In the genomic region with DNA sequence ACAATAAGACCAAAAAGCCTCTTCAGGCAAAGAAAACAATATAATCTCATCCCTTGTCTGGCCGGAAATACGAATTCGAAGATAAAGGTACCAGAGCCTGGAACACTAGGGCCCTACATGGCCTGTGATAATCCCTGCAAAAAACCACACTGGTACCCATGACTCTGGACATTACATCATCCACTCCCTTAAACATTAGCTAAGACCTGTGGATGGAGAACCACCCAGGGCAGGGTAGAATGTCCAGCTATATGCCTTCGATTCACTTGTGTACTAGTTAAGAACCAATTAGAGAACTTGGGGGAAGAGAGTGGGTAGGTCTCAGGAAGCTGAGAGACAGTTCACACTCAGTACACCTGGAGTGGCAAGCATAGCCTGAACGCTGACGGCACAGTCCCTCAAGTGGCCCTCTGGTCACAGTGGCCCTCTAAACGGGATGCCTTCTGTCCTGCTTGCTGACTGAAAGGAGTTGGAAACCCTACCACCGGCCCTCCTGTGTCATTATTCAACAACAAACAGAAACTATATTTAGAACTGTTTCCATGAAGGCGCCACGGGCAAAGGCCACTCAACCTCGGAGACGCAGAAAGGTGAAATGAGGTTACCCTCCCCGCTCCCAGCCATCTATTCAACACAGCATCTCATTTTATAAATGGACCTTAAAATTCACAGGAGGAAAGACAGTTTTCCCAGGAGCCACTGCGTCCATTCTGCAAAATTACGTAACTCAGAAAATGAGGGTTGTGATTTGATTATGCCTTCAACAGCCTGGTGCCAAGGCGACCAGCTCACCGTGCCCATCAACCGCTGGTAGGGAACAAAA, we compare ENCODE assay signal across 9 mouse cellular contexts.
DNase-seq lines count a peak whose midpoint lies in the region; ATAC-seq and TF ChIP-seq lines count a peak whose summit lies in the region.
"Had no signal": no experiment of that assay in that cellular context is flagged by ENCODE, and none has a peak within 500 bp of the region (broad histone marks: within the 10 kb centered on the region; RNA-seq: fewer than 3 reads in every experiment).

No protein-coding gene starts in this region.

- WGBS in hindbrain, embryonic 14.5 days, result 77% methylated on average over 18 of the region's 18 CpGs
- WGBS in hindbrain, postnatal 0 days, result 75% methylated on average over 18 of the region's 18 CpGs
- WGBS in lung, postnatal 0 days, result 50% methylated on average over 18 of the region's 18 CpGs

- DNase-seq in hindbrain, embryonic 14.5 days (ENCODE audit: low spot score), result no peak
- DNase-seq in hindbrain, postnatal 0 days (ENCODE audit: low spot score), result no peak
- peak; percentile 13 for DNase-seq in gastrocnemius, postnatal 10 days
- peak; percentile 42 to 46 for DNase-seq in heart, postnatal 36 days
- peak; percentile 47 for DNase-seq in lung, postnatal 0 days (ENCODE audit: low spot score)
- no peak for DNase-seq in ovary, postnatal 10 days (ENCODE audit: low spot score)
- DNase-seq in thymus, adult 18-20 months, result no peak
- no peak for DNase-seq in spleen, postnatal 4 days (ENCODE audit: low spot score in 2 of 2)

- no peaks in the 10 kb centered on the region for H3K27me3 ChIP-seq in hindbrain, embryonic 14.5 days (ENCODE audit: control insufficient read depth, insufficient read depth, low read length)
- no peaks in the 10 kb centered on the region for H3K27me3 ChIP-seq in hindbrain, postnatal 0 days (ENCODE audit: insufficient read depth, low read length)
- H3K27me3 ChIP-seq in lung, postnatal 0 days (replicated peaks; ENCODE audit: insufficient read depth, low read length), result no peaks in the 10 kb centered on the region
- H3K27me3 ChIP-seq: hindbrain, embryonic 15.5 days had no signal

- no peak overlapping the region for H3K4me2 ChIP-seq in hindbrain, embryonic 14.5 days (replicated peaks)
- no peak overlapping the region for H3K4me2 ChIP-seq in hindbrain, postnatal 0 days (ENCODE audit: low read depth, low read length)
- H3K4me2 ChIP-seq in lung, postnatal 0 days (replicated peaks; ENCODE audit: low read depth, low read length), result no peak overlapping the region
- H3K4me2 ChIP-seq: hindbrain, embryonic 15.5 days had no signal

- ATAC-seq in hindbrain, embryonic 14.5 days (ENCODE audit: low FRiP score), result no peak
- no peak for ATAC-seq in hindbrain, postnatal 0 days
- peak; percentile 71 for ATAC-seq in lung, postnatal 0 days

- H3K4me3 ChIP-seq in hindbrain, embryonic 14.5 days (replicated peaks; ENCODE audit: low read length), result no peak overlapping the region
- H3K4me3 ChIP-seq in hindbrain, postnatal 0 days (ENCODE audit: low read length), result no peak overlapping the region
- H3K4me3 ChIP-seq in lung, postnatal 0 days (ENCODE audit: low read depth, low read length), result no peak overlapping the region
- H3K4me3 ChIP-seq: hindbrain, embryonic 15.5 days had no signal

- H3K9me3 ChIP-seq in hindbrain, embryonic 14.5 days (ENCODE audit: control insufficient read depth, low read length), result no peaks in the 10 kb centered on the region
- no peaks in the 10 kb centered on the region for H3K9me3 ChIP-seq in hindbrain, postnatal 0 days (ENCODE audit: low read length)
- H3K9me3 ChIP-seq in lung, postnatal 0 days (ENCODE audit: low read length), result no peaks in the 10 kb centered on the region
- H3K9me3 ChIP-seq: hindbrain, embryonic 15.5 days had no signal

- H3K27ac ChIP-seq in hindbrain, embryonic 14.5 days, result peak overlapping the region; percentile 20; the same call in 1 of the 2 replicates
- no peak overlapping the region for H3K27ac ChIP-seq in hindbrain, postnatal 0 days
- no peak overlapping the region for H3K27ac ChIP-seq in lung, postnatal 0 days (ENCODE audit: low read length)
- H3K27ac ChIP-seq: hindbrain, embryonic 15.5 days had no signal

- intact Hi-C loops in heart, postnatal 36 days (cut with DNase I), result no loop called here

- no peak overlapping the region for H3K9ac ChIP-seq in hindbrain, embryonic 14.5 days
- no peak overlapping the region for H3K9ac ChIP-seq in hindbrain, postnatal 0 days (replicated peaks; ENCODE audit: low read length)
- H3K9ac ChIP-seq in lung, postnatal 0 days (replicated peaks; ENCODE audit: low read depth), result no peak overlapping the region
- H3K9ac ChIP-seq: hindbrain, embryonic 15.5 days had no signal

- TF ChIP-seq EP300 in lung, postnatal 0 days (IDR thresholded peaks at IDR 0.05), result no peak

- H3K36me3 ChIP-seq in hindbrain, embryonic 14.5 days (replicated peaks; ENCODE audit: control insufficient read depth, insufficient read depth), result peaks cover 10% of the 10 kb centered on the region; the same call in 1 of the 2 replicates
- no peaks in the 10 kb centered on the region for H3K36me3 ChIP-seq in hindbrain, postnatal 0 days (ENCODE audit: insufficient read depth, low read length)
- 0 out of 2 replicates have a peak, but pooled peaks cover 3% of the 10 kb centered on the region for H3K36me3 ChIP-seq in lung, postnatal 0 days (ENCODE audit: insufficient read depth, low read length)
- H3K36me3 ChIP-seq: hindbrain, embryonic 15.5 days had no signal

- H3K4me1 ChIP-seq in hindbrain, embryonic 14.5 days (replicated peaks; ENCODE audit: control insufficient read depth, insufficient read depth, low read length), result peaks cover 27% of the 10 kb centered on the region
- peaks cover 26% of the 10 kb centered on the region for H3K4me1 ChIP-seq in hindbrain, postnatal 0 days (ENCODE audit: insufficient read depth, low read length)
- no peaks in the 10 kb centered on the region; the same call in 1 of the 2 replicates for H3K4me1 ChIP-seq in lung, postnatal 0 days (ENCODE audit: insufficient read depth, low read depth, low read length)

- no peak for TF ChIP-seq CTCF in hindbrain, postnatal 0 days (IDR thresholded peaks at IDR 0.05; ENCODE audit: low read depth)
- TF ChIP-seq CTCF in lung, postnatal 0 days (IDR thresholded peaks at IDR 0.05), result no peak

Comparison
In these comparisons a context has a peak if more than half of its experiments do, and no peak if none do; other contexts are left out.
1. DNase-seq: peak in gastrocnemius, postnatal 10 days (single experiment), heart, postnatal 36 days (2 of 2) and lung, postnatal 0 days (single experiment); none in hindbrain, embryonic 14.5 days (single experiment), hindbrain, postnatal 0 days (single experiment), ovary, postnatal 10 days (single experiment), thymus, adult 18-20 months (0 of 2) and spleen, postnatal 4 days (0 of 2).